Mouse (Mus musculus): ENCODE results near the gene Eif4ebp2. TPM values are rescaled to one million over a fixed set of nuclear protein-coding genes. Genes with fewer than 3 reads are reported as not detected.

The Eif4ebp2 gene
- total RNA-seq, 2 experiments from 2014 or later, result 71.4 to 75.2 TPM

DNA sequence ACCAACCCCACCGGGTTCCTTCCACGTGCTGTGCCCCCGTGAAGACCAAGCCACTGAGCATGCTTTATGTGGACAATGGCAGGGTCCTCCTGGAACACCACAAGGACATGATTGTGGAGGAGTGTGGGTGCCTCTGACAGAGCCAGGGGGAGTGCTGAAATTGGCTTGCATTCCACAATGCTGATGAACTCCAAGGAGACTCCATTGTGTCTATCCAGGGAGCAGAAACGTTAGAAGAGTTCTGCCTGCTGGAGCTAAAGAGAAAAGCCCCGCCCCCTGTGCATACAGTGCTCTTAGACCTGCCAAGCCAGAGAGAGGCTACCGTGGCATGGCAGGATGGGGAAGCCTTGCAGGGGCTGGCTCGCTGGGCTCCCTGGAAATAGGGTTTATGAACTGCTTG, 28.0 kb downstream of the Eif4ebp2 start:
- DNase-seq (ENCODE audit: low spot score), result no peak
- intact Hi-C loops (cut with DNase I), result no loop called here

GRCm38 (mm10) chr10:61423289-61423688, 29.2 kb downstream of the Eif4ebp2 start:
- no peak for DNase-seq (ENCODE audit: low spot score)
- intact Hi-C loops (cut with DNase I), result no loop called here

- no peak for DNase-seq (ENCODE audit: low spot score)
- intact Hi-C loops (cut with DNase I), result no loop called here
These were observed 29.6 kb downstream of the Eif4ebp2 start for GRCm38 (mm10) chr10:61422861-61423260.

GRCm38 (mm10) chr10:61420011-61420410, 32.5 kb downstream of the Eif4ebp2 start:
- intact Hi-C loops (cut with DNase I), result no loop called here
- no peak for DNase-seq (ENCODE audit: low spot score)

- intact Hi-C loops (cut with DNase I), result loop anchor here (5.0 kb wide), 1 partner anchor 33 kb away; the partner anchor contains the start of gene Eif4ebp2
- DNase-seq (ENCODE audit: low spot score), result no peak
These were observed 33.3 kb downstream of the Eif4ebp2 start for GRCm38 (mm10) chr10:61419146-61419545.

DNA sequence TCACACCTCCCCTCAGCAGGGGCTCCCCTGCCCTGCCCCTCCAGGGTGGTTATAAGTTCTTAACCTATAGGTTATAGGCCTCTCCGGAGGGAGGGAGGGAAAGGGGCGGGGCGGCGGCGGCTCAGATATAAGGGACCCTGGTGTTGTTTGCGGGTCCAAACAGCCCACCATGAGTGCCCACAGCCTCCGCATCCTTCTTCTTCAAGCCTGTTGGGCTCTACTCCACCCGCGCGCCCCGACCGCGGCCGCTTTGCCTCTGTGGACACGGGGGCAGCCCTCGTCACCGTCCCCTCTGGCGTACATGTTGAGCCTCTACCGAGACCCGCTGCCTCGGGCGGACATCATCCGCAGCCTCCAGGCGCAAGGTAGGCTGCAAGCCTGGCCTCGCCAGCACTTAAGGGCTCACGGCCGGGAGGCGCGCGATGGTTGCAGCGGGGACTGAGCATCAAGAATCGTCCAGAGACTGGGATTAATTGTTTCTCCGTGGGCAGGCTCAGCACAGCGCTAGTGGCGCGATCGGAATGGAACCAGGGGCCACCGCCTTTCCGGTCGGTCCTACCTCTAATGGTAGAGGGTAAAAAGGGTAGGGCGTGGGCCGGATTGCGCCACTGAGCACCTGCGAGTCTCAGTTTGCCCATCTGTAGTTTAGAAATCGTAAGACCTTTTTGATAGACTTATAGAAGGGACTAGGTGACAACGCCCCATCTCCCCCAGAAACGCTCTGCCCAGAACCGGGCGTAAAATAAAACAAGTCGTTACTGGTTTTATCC, 34.1 kb downstream of the Eif4ebp2 start:
- DNase-seq (ENCODE audit: low spot score), result no peak
- intact Hi-C loops (cut with DNase I), result loop anchor here (5.0 kb wide), 1 partner anchor 34 kb away; the partner anchor contains the start of gene Eif4ebp2

GRCm38 (mm10) chr10:61417672-61418071, 34.8 kb downstream of the Eif4ebp2 start, which contains the start of gene Nodal:
Gene Nodal, plus strand, starts transcription at chr10:61417972.
- intact Hi-C loops (cut with DNase I), result loop anchor here (5.0 kb wide), 1 partner anchor 35 kb away; the partner anchor contains the start of gene Eif4ebp2
- DNase-seq (ENCODE audit: low spot score), result no peak

DNA sequence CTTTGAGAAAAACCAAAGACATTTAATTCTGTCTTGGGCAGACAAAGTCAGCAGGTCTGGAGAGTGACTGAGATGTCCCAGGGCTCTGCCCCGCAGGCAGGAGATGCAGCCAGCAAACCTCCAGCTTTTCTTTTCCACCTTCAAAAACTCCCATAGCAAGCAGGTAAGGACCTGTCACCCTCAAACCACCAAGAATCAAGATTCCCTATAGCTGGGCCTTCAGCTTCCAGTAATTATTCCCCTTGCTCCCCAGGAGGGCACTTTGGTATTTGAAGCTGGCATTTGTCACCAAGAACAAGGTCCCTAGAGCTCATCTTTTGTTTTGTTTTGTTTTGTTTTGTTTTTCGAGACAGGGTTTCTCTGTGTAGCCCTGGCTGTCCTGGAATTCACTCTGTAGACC, 35.4 kb downstream of the Eif4ebp2 start:
- DNase-seq (ENCODE audit: low spot score), result no peak
- intact Hi-C loops (cut with DNase I), result loop anchor here (5.0 kb wide), 1 partner anchor 35 kb away; the partner anchor contains the start of gene Eif4ebp2

GRCm38 (mm10) chr10:61416561-61416960, 35.9 kb downstream of the Eif4ebp2 start:
- intact Hi-C loops (cut with DNase I), result loop anchor here (5.0 kb wide), 1 partner anchor 36 kb away; the partner anchor contains the start of gene Eif4ebp2

DNA sequence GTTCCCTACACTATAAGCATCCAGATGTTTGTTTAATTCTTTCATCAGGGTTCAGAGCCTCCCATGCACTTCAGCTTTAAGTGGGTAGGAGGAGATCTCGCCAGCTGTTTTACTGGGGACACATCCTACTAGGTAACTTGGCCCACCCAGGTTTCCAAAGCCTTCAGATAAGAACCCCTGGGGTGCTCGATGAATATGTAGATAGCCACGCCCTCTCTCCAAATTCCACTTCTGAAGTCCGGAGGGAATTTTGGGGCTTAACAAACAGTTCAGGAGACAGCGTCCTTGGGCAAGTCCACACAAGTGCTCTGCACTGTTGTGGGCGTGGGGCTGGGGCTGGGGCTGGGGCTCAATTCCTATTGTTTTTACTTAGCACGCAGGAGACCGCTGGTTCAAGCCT, 36.6 kb downstream of the Eif4ebp2 start:
- DNase-seq (ENCODE audit: low spot score), result no peak
- intact Hi-C loops (cut with DNase I), result loop anchor here (5.0 kb wide), 1 partner anchor 36 kb away; the partner anchor contains the start of gene Eif4ebp2

More at GRCm38 (mm10) chr10:61416561-61416960, 35.9 kb downstream of the Eif4ebp2 start:
- DNase-seq (ENCODE audit: low spot score), result no peak

DNA sequence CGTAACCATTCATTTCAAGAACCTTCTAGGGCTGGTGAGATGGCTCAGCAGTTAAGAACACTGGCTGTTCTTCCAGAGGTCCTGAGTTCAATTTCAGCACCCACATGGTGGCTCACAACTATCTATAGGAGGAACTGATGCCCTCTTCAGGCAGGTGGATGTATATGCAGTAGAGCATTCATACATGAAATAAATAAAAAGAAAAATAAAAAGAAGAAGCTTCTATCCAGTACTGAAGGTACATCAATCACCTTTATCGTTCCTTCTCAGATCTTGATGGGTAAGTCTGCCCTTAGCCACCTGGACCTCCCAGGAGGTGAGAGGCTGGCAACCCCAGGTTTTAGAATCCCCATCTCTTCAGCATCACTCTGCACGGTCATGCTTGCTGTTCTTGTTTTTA, 37.2 kb downstream of the Eif4ebp2 start:
- intact Hi-C loops (cut with DNase I), result loop anchor here (5.0 kb wide), 1 partner anchor 37 kb away; the partner anchor contains the start of gene Eif4ebp2
- DNase-seq (ENCODE audit: low spot score), result no peak

- DNase-seq (ENCODE audit: low spot score), result no peak
- intact Hi-C loops (cut with DNase I), result no loop called here
These were observed 39.4 kb downstream of the Eif4ebp2 start for GRCm38 (mm10) chr10:61412910-61413625.

- no peak for DNase-seq (ENCODE audit: low spot score)
- intact Hi-C loops (cut with DNase I), result no loop called here
These were observed 42.3 kb downstream of the Eif4ebp2 start for GRCm38 (mm10) chr10:61410193-61410592.

DNA sequence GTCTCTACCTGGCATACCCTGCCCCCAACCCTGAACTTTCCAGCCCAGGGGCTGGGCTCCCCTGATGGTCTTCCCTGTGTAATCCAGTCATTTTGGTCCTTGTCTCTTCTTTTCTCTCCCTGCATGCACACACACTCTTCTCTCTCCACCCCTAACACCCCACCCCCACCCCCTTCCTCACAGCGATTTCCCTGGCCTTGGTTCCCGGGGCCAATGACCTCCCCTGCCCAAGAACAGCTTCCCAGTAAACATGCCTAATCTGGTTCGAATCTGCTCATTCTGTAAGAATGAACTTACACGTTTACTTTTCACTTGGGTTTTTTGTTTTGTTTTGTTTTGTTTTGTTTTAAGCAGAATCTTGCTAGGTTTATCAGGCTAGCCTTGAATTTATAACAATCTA, 42.7 kb downstream of the Eif4ebp2 start:
- intact Hi-C loops (cut with DNase I), result no loop called here
- DNase-seq (ENCODE audit: low spot score), result no peak

DNA sequence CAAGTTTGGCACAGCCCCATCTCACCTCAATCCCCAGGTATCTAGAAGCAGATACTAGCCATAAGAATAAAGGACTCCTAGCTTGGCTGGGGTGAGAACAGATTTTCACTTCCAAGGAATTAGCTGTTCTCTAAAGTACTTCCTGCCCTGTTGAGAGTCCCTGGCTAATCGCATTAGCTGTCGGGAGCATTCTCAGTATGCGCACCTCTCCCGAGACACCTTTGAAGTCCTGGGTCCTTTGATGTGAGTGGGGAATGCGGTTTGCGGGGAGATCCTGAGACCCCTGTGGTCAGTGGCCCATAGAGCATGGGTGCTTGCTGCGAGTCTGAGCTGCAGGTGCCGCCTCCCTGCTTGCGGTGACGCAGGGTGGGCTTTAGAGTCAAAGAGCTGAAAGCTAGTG, 46.5 kb downstream of the Eif4ebp2 start:
- no peak for DNase-seq (ENCODE audit: low spot score)
- intact Hi-C loops (cut with DNase I), result no loop called here

- DNase-seq (ENCODE audit: low spot score), result no peak
- intact Hi-C loops (cut with DNase I), result loop anchor here (5.0 kb wide), 1 partner anchor 206 kb away; no protein-coding TSS in a partner anchor
These were observed 49.5 kb downstream of the Eif4ebp2 start for GRCm38 (mm10) chr10:61402911-61403310.

- intact Hi-C loops (cut with DNase I), result loop anchor here (5.0 kb wide), 1 partner anchor 205 kb away; no protein-coding TSS in a partner anchor
These were observed 50.0 kb downstream of the Eif4ebp2 start for GRCm38 (mm10) chr10:61402480-61402879.

DNA sequence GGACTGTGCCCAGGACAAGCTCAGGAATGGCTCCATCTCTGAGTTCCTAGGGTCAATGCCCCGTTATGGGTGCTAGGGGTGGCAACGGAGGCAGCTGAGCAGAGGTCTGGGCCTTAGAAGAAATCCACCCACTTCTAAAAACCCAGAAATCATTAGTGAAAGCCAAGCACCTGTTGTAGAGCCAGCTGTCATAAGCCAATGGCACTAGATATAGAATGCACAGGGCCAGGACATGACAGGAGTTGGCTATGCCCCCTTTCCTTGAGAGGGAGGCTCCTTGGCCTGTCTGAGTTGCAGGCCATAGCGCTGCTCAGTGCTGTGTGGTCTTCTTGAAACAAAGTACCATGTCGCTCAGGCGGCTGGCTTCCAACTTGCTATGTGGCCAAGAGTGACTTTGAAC, 52.1 kb downstream of the Eif4ebp2 start:
- intact Hi-C loops (cut with DNase I), result loop anchor here (1.0 to 5.0 kb wide), 2 partner anchors 59 to 203 kb away; no protein-coding TSS in a partner anchor
- DNase-seq (ENCODE audit: low spot score), result no peak

More at GRCm38 (mm10) chr10:61402480-61402879, 50.0 kb downstream of the Eif4ebp2 start:
- DNase-seq (ENCODE audit: low spot score), result no peak

- DNase-seq (ENCODE audit: low spot score), result peak; percentile 53
- intact Hi-C loops (cut with DNase I), result loop anchor here (5.0 kb wide), 1 partner anchor 192 kb away; no protein-coding TSS in a partner anchor
These were observed 53.2 kb downstream of the Eif4ebp2 start for GRCm38 (mm10) chr10:61399156-61399734.

DNA sequence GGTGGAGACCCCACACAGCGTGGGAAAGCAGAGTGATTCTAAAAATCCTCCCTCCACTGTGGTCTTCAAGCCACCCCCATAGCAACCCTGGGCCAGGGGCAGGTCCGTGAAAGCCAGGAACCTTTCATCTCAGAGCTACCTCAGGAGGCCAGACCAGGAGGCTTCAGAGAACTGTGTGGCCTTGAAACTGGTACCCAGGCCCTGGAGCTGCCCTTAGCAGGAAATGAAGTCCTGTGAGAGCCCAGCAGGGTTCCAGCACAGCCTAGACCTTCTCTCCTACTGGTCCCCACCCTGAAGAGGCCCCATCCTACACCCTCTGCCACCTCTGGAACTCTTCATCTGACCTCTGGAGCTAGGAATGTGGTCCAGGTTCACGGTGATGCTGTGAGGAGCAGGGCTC, 54.3 kb downstream of the Eif4ebp2 start:
- DNase-seq (ENCODE audit: low spot score), result no peak
- intact Hi-C loops (cut with DNase I), result loop anchor here (5.0 kb wide), 1 partner anchor 191 kb away; no protein-coding TSS in a partner anchor

Data from heart, postnatal 25 days (tissue).